Mouse (Mus musculus) heart, postnatal 14 days (tissue): Measurements from ENCODE around the gene Ttyh3. TPM values are rescaled to one million over a fixed set of nuclear protein-coding genes. Genes with fewer than 3 reads are reported as not detected.

Experiments used
- DNase-seq, 2 experiments: peaks; one replicate each; pipeline ENCODE4 v3.0.0; 2021 to 2022
- intact Hi-C: fragments of 180-260 bp; cut with DNase I; formaldehyde crosslinking; loops from one replicate; pipeline ENCODE4 v1.15.1; 2025
- total RNA-seq, 2 experiments: library from RNA; stranded (reverse); gene quantifications; 2 replicates each; pipeline ENCODE4 v1.2.3; 2021

Gene Ttyh3
- total RNA-seq, 2 experiments from 2014 or later, result 31.6 to 31.9 TPM

GRCm38 (mm10) chr5:140659607-140660272 is 10.9 kb upstream of the Ttyh3 start:
- no peak for DNase-seq
- intact Hi-C loops, result no loop called here

GRCm38 (mm10) chr5:140654096-140654845 is 5.4 kb upstream of the Ttyh3 start:
- intact Hi-C loops, result no loop called here
- no peak for DNase-seq

- peak in 1 of 2 experiments; percentile 60 for DNase-seq
- intact Hi-C loops, result no loop called here
Measured at GRCm38 (mm10) chr5:140652587-140652986, 3.8 kb upstream of the Ttyh3 start.

- no peak for DNase-seq
- intact Hi-C loops, result no loop called here
Measured at GRCm38 (mm10) chr5:140651231-140651630, 2.4 kb upstream of the Ttyh3 start.

- no peak for DNase-seq
- intact Hi-C loops, result no loop called here
Measured at GRCm38 (mm10) chr5:140649881-140650414, 1.1 kb upstream of the Ttyh3 start.

- DNase-seq, result peak; percentile 97 to 98
- intact Hi-C loops, result no loop called here
Measured at GRCm38 (mm10) chr5:140649101-140649667, 353 bp upstream of the Ttyh3 start.

- intact Hi-C loops, result no loop called here
- DNase-seq, result peak; percentile 52 to 62
Measured at GRCm38 (mm10) chr5:140647821-140648518, 861 bp downstream of the Ttyh3 start.

GRCm38 (mm10) chr5:140647031-140647760 is 1.6 kb downstream of the Ttyh3 start:
- intact Hi-C loops, result no loop called here
- DNase-seq, result no peak

GRCm38 (mm10) chr5:140646171-140646570 is 2.7 kb downstream of the Ttyh3 start:
- intact Hi-C loops, result no loop called here

GRCm38 (mm10) chr5:140645454-140645853 is 3.4 kb downstream of the Ttyh3 start:
- no peak for DNase-seq
- intact Hi-C loops, result no loop called here

More at GRCm38 (mm10) chr5:140646171-140646570, 2.7 kb downstream of the Ttyh3 start:
- no peak for DNase-seq

GRCm38 (mm10) chr5:140644702-140645201 is 4.1 kb downstream of the Ttyh3 start:
- intact Hi-C loops, result no loop called here
- DNase-seq, result peak; percentile 48 to 53

GRCm38 (mm10) chr5:140644263-140644662 is 4.6 kb downstream of the Ttyh3 start:
- DNase-seq, result no peak
- intact Hi-C loops, result no loop called here

GRCm38 (mm10) chr5:140642076-140642475 is 6.8 kb downstream of the Ttyh3 start:
- intact Hi-C loops, result no loop called here
- no peak for DNase-seq

GRCm38 (mm10) chr5:140641254-140641928 is 7.4 kb downstream of the Ttyh3 start:
- intact Hi-C loops, result no loop called here
- DNase-seq, result peak in 1 of 2 experiments; percentile 54

GRCm38 (mm10) chr5:140640812-140641211 is 8.0 kb downstream of the Ttyh3 start:
- no peak for DNase-seq
- intact Hi-C loops, result no loop called here

- peak; percentile 63 to 78 for DNase-seq
- intact Hi-C loops, result no loop called here
Measured at GRCm38 (mm10) chr5:140639871-140640270, 9.0 kb downstream of the Ttyh3 start.

- intact Hi-C loops, result no loop called here
- DNase-seq, result no peak
Measured at GRCm38 (mm10) chr5:140639312-140639711, 9.5 kb downstream of the Ttyh3 start.

- DNase-seq, result no peak
- intact Hi-C loops, result no loop called here
Measured at GRCm38 (mm10) chr5:140638484-140638883, 10.3 kb downstream of the Ttyh3 start.

GRCm38 (mm10) chr5:140637989-140638388 is 10.8 kb downstream of the Ttyh3 start:
- no peak for DNase-seq
- intact Hi-C loops, result no loop called here
